Mouse (Mus musculus) embryonic facial prominence, embryonic 15.5 days (tissue): Measurements from ENCODE around the gene Plpp3. TPM values are rescaled to one million over a fixed set of nuclear protein-coding genes. Genes with fewer than 3 reads are reported as not detected.
"Not testable (repeated sequence)": the region's sequence is repeated elsewhere in the genome, so short reads cannot be mapped to it uniquely, and the experiment has no call there.

Experiments
- ATAC-seq: fragments of 200-750 bp; cut with Nextera tagmentation; 2 replicates; pipeline ENCODE4 v1.8.0; 2017; ENCODE audit warnings: low read depth, moderate TSS enrichment; ENCODE audit not compliant: insufficient number of reproducible peaks, low FRiP score, low TSS enrichment
- H3K27ac ChIP-seq: fragments of 300-500 bp; sonication (generic); replicated peaks from 2 replicates; pipeline ENCODE4 v1.5.1; 2015; ENCODE audit warnings: mild to moderate bottlenecking, inconsistent platforms
- H3K27me3 ChIP-seq: fragments of 300-500 bp; sonication (generic); 2 replicates; pipeline ENCODE4 v1.6.1; 2015; ENCODE audit warnings: inconsistent platforms
- H3K36me3 ChIP-seq: fragments of 300-500 bp; sonication (generic); 2 replicates; pipeline ENCODE4 v1.6.1; 2015; ENCODE audit warnings: mild to moderate bottlenecking, inconsistent platforms
- H3K4me1 ChIP-seq: fragments of 300-500 bp; sonication (generic); 2 replicates; pipeline ENCODE4 v1.6.1; 2015; ENCODE audit warnings: inconsistent platforms
- H3K4me2 ChIP-seq: fragments of 300-500 bp; sonication (generic); replicated peaks from 2 replicates; pipeline ENCODE4 v1.6.1; 2015; ENCODE audit warnings: mild to moderate bottlenecking, inconsistent platforms
- H3K4me3 ChIP-seq: fragments of 300-500 bp; sonication (generic); replicated peaks from 2 replicates; pipeline ENCODE4 v1.5.1; 2015; ENCODE audit warnings: mild to moderate bottlenecking, inconsistent platforms
- H3K9ac ChIP-seq: fragments of 300-500 bp; sonication (generic); 2 replicates; pipeline ENCODE4 v1.6.1; 2015; ENCODE audit warnings: inconsistent platforms
- H3K9me3 ChIP-seq: fragments of 300-500 bp; sonication (generic); replicated peaks from 2 replicates; pipeline ENCODE4 v1.6.1; 2016; ENCODE audit warnings: inconsistent platforms
- whole genome bisulfite sequencing: fragments of 180-500 bp; shearing (Covaris S2); methylation state at CpG from one replicate; pipeline ENCODE4 v1.1.7; 2015; 5-methylcytosine and 5-hydroxymethylcytosine counted together
- polyA plus RNA-seq: library from polyadenylated mRNA; unstranded; fragments of >200 nt; fragmentation: Nextera tagmentation; extraction: Ambion mirVana; gene quantifications from 2 replicates; pipeline ENCODE4 v1.2.1, GENCODE M21; 2015

The Plpp3 gene
- polyA plus RNA-seq, 1 experiment from 2014 or later, result 190 TPM

- Histone ChIP-seq H3K4me1 (no peaks in the 10 kb centered on the region), H3K27ac (no peak overlapping the region), H3K27me3 (no peaks in the 10 kb centered on the region), H3K4me2 (no peak overlapping the region), H3K9ac (no peak overlapping the region), H3K4me3 (no peak overlapping the region), H3K9me3 (no peaks in the 10 kb centered on the region), H3K36me3 (no peaks in the 10 kb centered on the region)
- 85% methylated on average over 8 of the region's 8 CpGs for WGBS
- ATAC-seq, result no peak
Observed at GRCm38 (mm10) chr4:105263600-105263999, 106.5 kb downstream of the Plpp3 start.

DNA sequence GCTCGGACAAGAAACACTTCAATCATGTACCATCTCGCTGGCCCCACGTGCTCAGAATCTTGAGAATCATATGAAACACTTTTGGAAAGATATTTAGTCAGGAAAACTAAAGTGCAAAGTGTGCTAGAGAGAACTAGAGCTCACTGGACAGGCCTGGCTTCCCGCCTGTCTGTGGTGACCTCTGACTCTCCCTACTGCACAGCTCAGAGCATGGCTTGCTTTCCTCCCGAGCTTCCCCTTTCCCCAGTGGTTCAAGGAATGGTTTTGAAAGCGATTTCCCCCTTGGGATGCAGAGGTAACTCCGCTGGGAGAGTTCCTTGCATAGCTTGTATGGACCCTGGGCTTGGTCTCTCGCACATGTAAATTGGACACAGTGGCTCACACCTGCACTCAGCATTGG lies 107.9 kb downstream of the Plpp3 start:
- Histone ChIP-seq H3K4me3 (no peak overlapping the region), H3K4me1 (no peaks in the 10 kb centered on the region)
- WGBS, result 84% methylated on average over 8 of the region's 8 CpGs

GRCm38 (mm10) chr4:105265678-105266077 lies 108.5 kb downstream of the Plpp3 start:
- Histone ChIP-seq H3K9me3 (no peaks in the 10 kb centered on the region), H3K4me3 (no peak overlapping the region), H3K27me3 (no peaks in the 10 kb centered on the region), H3K36me3 (no peaks in the 10 kb centered on the region), H3K27ac (no peak overlapping the region), H3K4me2 (no peak overlapping the region), H3K4me1 (no peaks in the 10 kb centered on the region), H3K9ac (no peak overlapping the region)
- 67% methylated on average over 4 of the region's 4 CpGs for WGBS
- no peak for ATAC-seq

More for the DNA sequence above, 107.9 kb downstream of the Plpp3 start:
- no peaks in the 10 kb centered on the region for H3K27me3 ChIP-seq
- H3K9me3 ChIP-seq, result no peaks in the 10 kb centered on the region
- no peak for ATAC-seq
- H3K9ac ChIP-seq, result no peak overlapping the region
- no peak overlapping the region for H3K4me2 ChIP-seq
- no peaks in the 10 kb centered on the region for H3K36me3 ChIP-seq
- no peak overlapping the region for H3K27ac ChIP-seq

GRCm38 (mm10) chr4:105268202-105268730 lies 111.1 kb downstream of the Plpp3 start:
- Histone ChIP-seq H3K9ac (no peak overlapping the region), H3K4me2 (no peak overlapping the region), H3K4me1 (no peaks in the 10 kb centered on the region), H3K27ac (no peak overlapping the region), H3K4me3 (no peak overlapping the region), H3K36me3 (no peaks in the 10 kb centered on the region), H3K27me3 (no peaks in the 10 kb centered on the region), H3K9me3 (no peaks in the 10 kb centered on the region)
- 86% methylated on average over 6 of the region's 6 CpGs for WGBS
- ATAC-seq, result no peak

- H3K9ac ChIP-seq, H3K36me3 ChIP-seq, H3K4me1 ChIP-seq, H3K4me2 ChIP-seq, H3K4me3 ChIP-seq, H3K9me3 ChIP-seq, ATAC-seq, H3K27ac ChIP-seq, H3K27me3 ChIP-seq: not testable (repeated sequence)
- WGBS, result 95% methylated on average over 6 of the region's 7 CpGs
Observed at GRCm38 (mm10) chr4:105269398-105269797, 112.3 kb downstream of the Plpp3 start.

GRCm38 (mm10) chr4:105271166-105271565 lies 114.0 kb downstream of the Plpp3 start:
- no peak for ATAC-seq
- WGBS, result 75% methylated on average over 6 of the region's 6 CpGs

DNA sequence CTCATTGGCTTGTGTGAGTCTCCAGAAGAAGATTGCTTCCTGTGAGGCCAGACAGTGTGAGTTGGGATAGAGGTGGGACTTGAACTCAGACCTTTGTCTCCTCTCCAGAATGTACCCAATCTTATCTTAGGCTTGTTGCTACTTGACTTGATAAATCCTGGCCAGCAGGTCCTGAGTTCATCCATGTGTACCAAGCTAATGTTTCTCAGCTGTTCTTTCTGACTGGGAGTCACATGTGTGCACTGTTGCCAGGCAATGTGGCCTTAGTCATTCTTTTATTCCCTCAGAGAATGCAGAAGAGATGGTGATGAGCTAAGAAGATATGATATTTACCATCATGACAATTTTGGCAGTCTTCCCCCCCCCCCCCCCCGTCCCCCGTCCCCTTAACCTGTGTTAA lies 115.9 kb downstream of the Plpp3 start:
- Histone ChIP-seq H3K4me2 (no peak overlapping the region), H3K27me3 (no peaks in the 10 kb centered on the region), H3K27ac (no peak overlapping the region), H3K4me3 (no peak overlapping the region), H3K9me3 (no peaks in the 10 kb centered on the region), H3K4me1 (no peaks in the 10 kb centered on the region), H3K36me3 (no peaks in the 10 kb centered on the region), H3K9ac (no peak overlapping the region)
- WGBS, result 85% methylated on average over 2 of the region's 2 CpGs
- ATAC-seq, result no peak

More at GRCm38 (mm10) chr4:105271166-105271565, 114.0 kb downstream of the Plpp3 start:
- H3K9me3 ChIP-seq, result no peaks in the 10 kb centered on the region
- no peaks in the 10 kb centered on the region for H3K36me3 ChIP-seq
- H3K4me3 ChIP-seq, result no peak overlapping the region
- no peak overlapping the region for H3K4me2 ChIP-seq
- H3K27ac ChIP-seq, result no peak overlapping the region
- H3K4me1 ChIP-seq, result no peaks in the 10 kb centered on the region
- no peaks in the 10 kb centered on the region for H3K27me3 ChIP-seq
- H3K9ac ChIP-seq, result no peak overlapping the region

GRCm38 (mm10) chr4:105273486-105273885 lies 116.3 kb downstream of the Plpp3 start:
- Histone ChIP-seq H3K27me3 (no peaks in the 10 kb centered on the region), H3K4me1 (no peaks in the 10 kb centered on the region), H3K27ac (no peak overlapping the region)

GRCm38 (mm10) chr4:105275616-105276015 lies 118.5 kb downstream of the Plpp3 start:
- no peak overlapping the region for H3K4me3 ChIP-seq
- H3K9ac ChIP-seq, result no peak overlapping the region
- H3K27ac ChIP-seq, result no peak overlapping the region
- H3K4me1 ChIP-seq, result no peaks in the 10 kb centered on the region
- no peaks in the 10 kb centered on the region for H3K36me3 ChIP-seq
- H3K27me3 ChIP-seq, result no peaks in the 10 kb centered on the region
- ATAC-seq, result no peak
- H3K9me3 ChIP-seq, result no peaks in the 10 kb centered on the region
- 68% methylated on average over 3 of the region's 3 CpGs for WGBS
- H3K4me2 ChIP-seq, result no peak overlapping the region

More at GRCm38 (mm10) chr4:105273486-105273885, 116.3 kb downstream of the Plpp3 start:
- no peaks in the 10 kb centered on the region for H3K36me3 ChIP-seq
- no peak overlapping the region for H3K4me3 ChIP-seq
- no peak for ATAC-seq
- H3K9me3 ChIP-seq, result no peaks in the 10 kb centered on the region
- no peak overlapping the region for H3K9ac ChIP-seq
- 85% methylated on average over 4 of the region's 4 CpGs for WGBS
- no peak overlapping the region for H3K4me2 ChIP-seq

DNA sequence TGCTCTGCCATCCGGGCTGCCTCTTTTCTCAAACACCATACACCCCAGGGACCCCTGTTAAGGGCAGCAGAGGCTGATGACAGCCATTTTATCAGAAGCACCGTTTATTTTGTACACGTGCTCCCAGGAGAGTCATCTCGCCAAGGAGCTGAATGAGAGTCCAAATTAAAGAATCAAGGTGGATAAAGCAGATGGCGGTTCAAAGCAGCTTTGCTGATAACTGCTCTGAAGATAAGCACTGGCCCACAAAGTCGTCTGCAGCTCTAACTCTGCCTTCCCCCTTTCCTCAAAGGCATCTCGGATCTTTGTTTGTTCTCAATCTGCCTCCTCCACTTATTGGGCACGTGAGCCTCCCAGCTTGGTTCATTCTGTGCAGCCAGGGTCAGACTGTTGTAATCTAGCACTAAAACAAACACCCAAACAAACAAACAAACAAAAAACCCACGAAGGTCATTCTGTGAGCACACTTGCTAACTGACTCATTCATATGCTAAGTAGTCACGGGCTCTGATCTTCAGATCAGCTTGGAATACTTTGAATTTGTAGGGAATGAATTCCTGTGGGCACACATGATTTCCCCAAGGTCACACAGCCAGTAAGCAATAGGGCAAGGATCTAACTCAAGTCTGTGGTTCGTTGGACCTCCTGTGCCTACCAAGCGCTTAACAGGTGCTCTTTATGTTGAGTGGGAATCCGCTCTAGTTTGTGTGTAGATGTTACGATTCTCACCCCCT lies 119.1 kb downstream of the Plpp3 start:
- Histone ChIP-seq H3K27me3 (no peaks in the 10 kb centered on the region), H3K9me3 (no peaks in the 10 kb centered on the region), H3K4me1 (no peaks in the 10 kb centered on the region), H3K27ac (no peak overlapping the region), H3K4me3 (no peak overlapping the region), H3K36me3 (no peaks in the 10 kb centered on the region), H3K9ac (no peak overlapping the region), H3K4me2 (no peak overlapping the region)
- ATAC-seq, result no peak
- 59% methylated on average over 14 of the region's 14 CpGs for WGBS

DNA sequence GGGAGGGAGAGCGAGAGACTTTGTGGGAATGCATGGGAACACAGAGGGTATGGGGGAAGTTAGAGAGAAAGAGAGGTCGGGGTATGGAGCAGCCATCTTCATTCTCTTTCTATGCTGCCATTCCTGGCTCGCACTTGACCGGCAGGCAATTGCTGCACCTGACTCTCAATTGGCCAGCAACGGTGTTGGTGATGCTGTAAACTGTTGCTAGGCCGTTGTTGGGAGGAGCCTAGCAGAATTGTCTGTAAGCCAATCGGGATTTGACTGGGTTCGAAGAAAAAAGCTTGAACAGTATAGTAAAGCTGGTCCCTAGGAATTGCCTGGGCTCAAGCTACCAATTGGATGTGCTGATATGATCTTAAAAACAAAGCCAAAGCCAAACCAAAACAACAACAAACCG lies 121.0 kb downstream of the Plpp3 start:
- Histone ChIP-seq H3K27ac (no peak overlapping the region), H3K4me3 (no peak overlapping the region), H3K9me3 (no peaks in the 10 kb centered on the region), H3K4me1 (peaks cover 4% of the 10 kb centered on the region; the same call in 1 of the 2 replicates), H3K36me3 (no peaks in the 10 kb centered on the region), H3K27me3 (no peaks in the 10 kb centered on the region), H3K4me2 (no peak overlapping the region), H3K9ac (no peak overlapping the region)
- no peak for ATAC-seq
- WGBS, result 70% methylated on average over 9 of the region's 9 CpGs
